Mouse (Mus musculus) gastrocnemius, postnatal 25 days (tissue): ENCODE results near the gene Rplp0. TPM values are rescaled to one million over a fixed set of nuclear protein-coding genes. Genes with fewer than 3 reads are reported as not detected.

Experiments used
- DNase-seq: peaks from one replicate; pipeline ENCODE4 v3.0.0; 2022
- microRNA-seq, 2 experiments: library from miRNA; unstranded; fragments of <30 nt; microRNA quantifications; one replicate each; pipeline ENCODE4 v1.2.0; 2021; ENCODE audit warnings: borderline replicate concordance in 2 of 2
- total RNA-seq, 2 experiments: library from RNA; stranded (reverse); gene quantifications; 1 replicate in 1 of 2; 2 replicates in 1 of 2; pipeline ENCODE4 v1.2.3; 2021

Gene Rplp0
- total RNA-seq, 2 experiments from 2014 or later, result 558 to 572 TPM

- no peak for DNase-seq
These were observed 22.4 kb downstream of the Rplp0 start for GRCm38 (mm10) chr5:115581662-115582061.

DNA sequence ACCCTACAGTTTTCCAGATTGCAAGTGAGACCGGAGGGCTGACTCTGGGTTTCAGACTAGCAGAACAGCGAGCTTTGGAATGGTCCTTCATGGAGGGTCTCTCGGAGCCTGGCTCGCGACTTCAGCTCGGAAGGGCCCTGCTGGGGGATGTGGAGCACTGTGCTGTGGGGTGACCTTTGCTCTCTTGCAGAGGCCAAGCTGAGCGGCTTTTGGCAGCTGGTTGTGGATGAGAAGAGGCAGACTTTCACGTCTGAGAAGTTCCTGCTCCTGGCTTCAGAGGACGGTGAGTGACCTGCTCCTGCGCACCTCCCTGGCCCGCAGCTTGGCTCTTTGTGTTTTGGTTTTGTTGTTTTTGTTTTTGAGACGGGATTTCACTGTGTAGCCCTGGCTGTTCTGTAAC, 26.3 kb downstream of the Rplp0 start:
- DNase-seq, result no peak

DNA sequence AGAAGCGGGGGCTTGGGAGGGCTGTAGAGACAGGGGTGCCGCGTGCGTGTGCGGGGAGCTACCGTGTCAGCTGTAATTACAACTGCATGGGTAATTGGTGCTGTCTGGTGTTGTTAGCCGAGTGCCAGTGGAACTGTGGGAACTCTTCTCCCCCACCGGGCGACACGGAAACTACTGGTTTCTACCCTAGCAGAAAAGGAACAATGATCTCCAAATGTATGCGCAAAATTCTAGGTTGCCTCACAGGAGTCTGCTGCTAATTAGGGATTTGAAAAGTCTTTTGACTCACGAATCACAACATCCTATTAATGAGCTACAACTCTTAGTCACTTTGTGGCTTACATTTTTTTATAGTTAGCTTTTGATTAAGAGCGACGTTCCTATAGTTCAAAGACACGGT, 26.9 kb downstream of the Rplp0 start:
- no peak for DNase-seq

- DNase-seq, result no peak
These were observed 27.5 kb downstream of the Rplp0 start for GRCm38 (mm10) chr5:115586780-115587179.

DNA sequence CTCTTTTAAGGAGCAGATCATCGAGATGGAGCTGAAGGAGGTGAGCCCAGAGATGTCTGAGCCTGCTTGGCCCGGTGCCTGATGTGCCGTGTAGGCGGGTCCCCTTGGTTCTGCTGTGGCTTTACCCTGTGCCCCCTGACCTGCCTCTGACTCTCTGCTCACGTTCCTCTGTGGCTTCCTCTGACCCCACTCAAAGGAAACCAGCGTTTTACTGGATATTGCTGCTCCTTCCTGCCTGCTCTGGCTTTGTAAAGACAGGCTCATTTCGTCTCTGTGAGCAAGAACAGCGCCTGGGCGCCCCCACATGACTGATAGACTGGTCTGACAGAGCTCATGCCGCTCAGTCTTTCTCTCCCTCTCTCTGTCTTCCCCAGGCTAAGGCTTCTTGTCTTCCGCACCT, 31.8 kb downstream of the Rplp0 start:
- DNase-seq, result no peak

DNA sequence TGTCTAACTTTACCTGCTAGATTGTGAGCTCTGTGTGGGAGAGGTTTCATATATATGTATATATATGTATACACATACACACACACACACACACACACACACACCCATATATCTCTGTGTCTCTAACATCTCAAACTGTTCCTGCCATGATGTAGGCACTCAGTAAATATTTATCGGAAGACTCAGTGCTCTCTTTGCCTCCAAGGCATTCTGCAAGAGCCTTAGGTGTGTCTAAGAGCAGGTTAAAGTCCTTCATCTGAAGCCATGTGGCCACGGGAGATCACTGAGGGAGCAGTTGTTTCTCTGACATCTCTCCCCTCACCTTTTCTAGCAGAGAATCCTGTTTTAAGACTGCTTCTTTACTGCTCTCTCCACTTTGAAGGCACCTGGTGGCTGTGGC, 32.2 kb downstream of the Rplp0 start:
- no peak for DNase-seq

DNA sequence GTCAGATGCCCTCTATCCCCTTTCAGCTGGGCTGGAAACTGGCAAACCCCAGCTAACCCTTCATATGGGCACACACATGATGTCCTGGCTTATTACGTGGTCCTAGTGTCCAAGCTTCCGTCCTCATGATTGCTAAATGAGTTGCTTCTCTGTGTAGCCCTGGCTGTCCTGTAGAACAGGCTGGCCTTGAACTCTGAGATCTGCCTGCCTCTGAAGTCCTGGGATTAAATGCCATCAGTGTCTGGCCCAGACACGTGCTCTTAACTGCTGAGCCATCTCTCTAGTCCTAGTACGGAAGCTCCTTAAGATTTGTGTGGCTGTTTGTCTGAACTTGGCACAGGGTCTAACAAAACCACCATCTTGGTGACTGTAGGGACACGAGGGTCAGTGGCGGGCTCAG, 44.3 kb downstream of the Rplp0 start:
- no peak for DNase-seq

- DNase-seq, result no peak
These were observed 52.3 kb downstream of the Rplp0 start for GRCm38 (mm10) chr5:115611566-115611965.

Small RNAs within 50 kb of the gene (microRNA-seq; reads per million reads assigned to microRNA genes)
- gene Mir7029, result 0 reads per million in 2 experiments

Other genes starting within 250 kb of the Rplp0 start
- 10 to 100 TPM; 10.7 to 12.9 TPM for gene Srsf9, start 232.3 kb upstream of the Rplp0 start, total RNA-seq
- 10 to 100 TPM; 20.5 to 22.1 TPM for gene Gatc, start 218.3 kb upstream of the Rplp0 start, total RNA-seq
- gene Triap1, start 218.2 kb upstream of the Rplp0 start, total RNA-seq, result 10 to 100 TPM; 17.5 to 18.4 TPM
- gene Cox6a1, start 210.5 kb upstream of the Rplp0 start, total RNA-seq, result 10 to 100 TPM; 60.7 to 80.9 TPM
- under 1 TPM; 0.29 to 0.61 TPM for gene Msi1, start 129.9 kb upstream of the Rplp0 start, total RNA-seq
- not detected for gene Pla2g1b, start 93.2 kb upstream of the Rplp0 start, total RNA-seq
- gene Sirt4, start 74.7 kb upstream of the Rplp0 start, total RNA-seq, result 10 to 100 TPM; 13.8 to 14.1 TPM
- 10 to 100 TPM; 70.0 to 78.1 TPM for gene Pxn, start 52.8 kb upstream of the Rplp0 start, total RNA-seq
- gene Gcn1l1, start 5.8 kb downstream of the Rplp0 start, total RNA-seq, result 10 to 100 TPM; 26.1 to 30.7 TPM
- 10 to 100 TPM; 28.1 to 31.2 TPM for gene Rab35, start 72.4 kb downstream of the Rplp0 start, total RNA-seq
- 1 to 10 TPM; 2.1 to 3.2 TPM for gene Bicdl1, start 172.2 kb downstream of the Rplp0 start, total RNA-seq